Mouse (Mus musculus) lung, adult 2 months (tissue): ENCODE data around the gene Olfml3. TPM values are rescaled to one million over a fixed set of nuclear protein-coding genes. Genes with fewer than 3 reads are reported as not detected.

ENCODE experiments used
- DNase-seq: peaks from one replicate; pipeline ENCODE4 v3.0.0; 2022
- H3K4me1 ChIP-seq: fragments of 200-500 bp; 2 replicates; pipeline ENCODE4 v1.6.1; 2011; ENCODE audit warnings: low read length; ENCODE audit not compliant: control insufficient read depth, insufficient read depth
- H3K4me3 ChIP-seq: fragments of 200-500 bp; replicated peaks from 2 replicates; pipeline ENCODE3; 2011; ENCODE audit warnings: low read depth, mild to moderate bottlenecking, control low read depth, low read length; ENCODE audit errors: extremely low read depth
- CTCF ChIP-seq: fragments of 200-500 bp; IDR thresholded peaks from 2 replicates; pipeline ENCODE4 v1.5.1; 2011; ENCODE audit warnings: mild to moderate bottlenecking, low read length, control low read depth; ENCODE audit not compliant: insufficient read depth
- POLR2A ChIP-seq: fragments of 200-500 bp; IDR thresholded peaks from 2 replicates; pipeline ENCODE4 v1.6.1; 2011; ENCODE audit warnings: low read depth, mild to moderate bottlenecking, control low read depth, low read length, borderline replicate concordance; ENCODE audit errors: extremely low read depth
- WGBS: fragments of 180-500 bp; shearing (Covaris S2); methylation state at CpG from one replicate; pipeline ENCODE4 v1.1.7; 2018; 5-methylcytosine and 5-hydroxymethylcytosine counted together
- polyA plus RNA-seq: library from polyadenylated mRNA; depleted of rRNA; stranded (reverse); fragments of >200 nt; gene quantifications from 2 replicates; pipeline ENCODE4 v1.2.3, GENCODE M21; 2012

Gene Olfml3
- polyA plus RNA-seq, 1 experiment = 80.9 TPM

DNA sequence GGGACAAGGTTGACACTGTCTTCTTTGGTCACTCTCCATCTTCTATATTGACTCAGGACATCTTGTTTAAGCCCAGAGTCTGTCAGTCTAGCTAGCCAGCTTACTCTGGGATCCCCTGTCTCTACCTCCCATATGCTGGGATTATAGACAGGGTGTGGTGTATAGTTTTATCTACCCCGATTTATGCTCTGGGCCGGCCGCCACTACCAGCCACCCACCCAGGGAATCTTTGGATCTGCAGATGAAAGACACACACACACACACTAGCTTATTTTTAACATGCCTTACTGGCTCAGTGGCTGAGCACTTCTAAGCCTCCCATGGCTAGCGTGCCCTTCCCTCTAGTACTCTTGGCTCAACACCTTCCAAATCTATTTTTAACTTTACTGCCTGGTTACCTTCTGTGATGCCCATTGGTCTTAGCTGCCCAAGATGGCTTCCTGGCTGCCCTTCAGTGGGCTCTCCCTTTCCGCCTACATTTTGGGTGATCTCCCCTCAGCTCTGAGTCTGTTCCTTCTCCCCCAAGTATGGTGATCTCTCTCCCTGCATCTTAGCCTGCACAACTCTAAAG is 28.2 kb downstream of the Olfml3 start:
- Histone ChIP-seq H3K4me3 (no peak overlapping the region), H3K4me1 (no peaks in the 10 kb centered on the region)
- no peak for DNase-seq
- WGBS = 78% methylated on average over 5 of the region's 5 CpGs
- TF ChIP-seq CTCF (no peak), POLR2A (no peak)

- H3K4me3 ChIP-seq = no peak overlapping the region
- no peak for TF ChIP-seq POLR2A
- no peak for TF ChIP-seq CTCF
- 69% methylated on average over 12 of the region's 12 CpGs for WGBS
- H3K4me1 ChIP-seq = no peaks in the 10 kb centered on the region
- no peak for DNase-seq
These were observed 32.4 kb downstream of the Olfml3 start for GRCm38 (mm10) chr3:103705426-103705825.

- WGBS = 63% methylated on average over 6 of the region's 6 CpGs
- no peaks in the 10 kb centered on the region for H3K4me1 ChIP-seq
- TF ChIP-seq CTCF = no peak
- TF ChIP-seq POLR2A = no peak
- no peak overlapping the region for H3K4me3 ChIP-seq
- DNase-seq = no peak
These were observed 33.1 kb downstream of the Olfml3 start for GRCm38 (mm10) chr3:103704661-103705060.

GRCm38 (mm10) chr3:103696388-103696925 is 41.3 kb downstream of the Olfml3 start:
- DNase-seq = no peak
- Histone ChIP-seq H3K4me3 (no peak overlapping the region), H3K4me1 (no peaks in the 10 kb centered on the region)
- TF ChIP-seq CTCF (no peak), POLR2A (no peak)
- WGBS = 97% methylated on average over 1 of the region's 1 CpGs

- Histone ChIP-seq H3K4me1 (no peaks in the 10 kb centered on the region), H3K4me3 (no peak overlapping the region)
- 59% methylated on average over 3 of the region's 3 CpGs for WGBS
- no peak for DNase-seq
- TF ChIP-seq POLR2A (no peak), CTCF (no peak)
These were observed 42.2 kb downstream of the Olfml3 start for GRCm38 (mm10) chr3:103695556-103695955.

DNA sequence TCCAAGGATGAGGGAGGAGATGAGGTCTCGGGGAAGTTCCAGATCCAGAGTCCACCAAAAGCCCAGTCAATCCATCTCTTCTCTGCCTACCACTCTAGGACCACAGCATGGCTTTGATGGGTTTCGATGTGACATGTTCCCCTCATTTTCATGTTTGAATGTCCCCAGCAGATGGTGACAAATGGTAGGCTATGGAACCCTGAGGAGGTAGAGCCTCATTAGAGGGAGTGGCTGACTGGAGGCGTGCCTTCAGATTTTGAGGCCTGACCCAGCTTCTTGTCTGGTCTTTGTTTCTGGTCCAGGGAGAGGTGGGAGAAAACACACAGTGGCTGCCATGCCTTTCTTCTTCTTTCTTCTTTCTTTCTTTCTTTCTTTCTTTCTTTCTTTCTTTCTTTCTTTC is 47.3 kb downstream of the Olfml3 start:
- Histone ChIP-seq H3K4me3 (no peak overlapping the region), H3K4me1 (no peaks in the 10 kb centered on the region)
- no peak for DNase-seq
- 66% methylated on average over 3 of the region's 3 CpGs for WGBS
- TF ChIP-seq POLR2A (no peak), CTCF (peak; percentile 32; the same call in 1 of the 2 replicates)

- no peak overlapping the region for H3K4me3 ChIP-seq
- 50% methylated on average over 1 of the region's 1 CpGs for WGBS
- no peaks in the 10 kb centered on the region for H3K4me1 ChIP-seq
- TF ChIP-seq CTCF (no peak), POLR2A (no peak)
- no peak for DNase-seq
These were observed 48.8 kb downstream of the Olfml3 start for GRCm38 (mm10) chr3:103689043-103689442.

GRCm38 (mm10) chr3:103683966-103684319 is 53.9 kb downstream of the Olfml3 start:
- no peak overlapping the region for H3K4me3 ChIP-seq
- H3K4me1 ChIP-seq = no peaks in the 10 kb centered on the region
- TF ChIP-seq POLR2A = no peak
- TF ChIP-seq CTCF = no peak
- no peak for DNase-seq
- 41% methylated on average over 5 of the region's 5 CpGs for WGBS

- Histone ChIP-seq H3K4me3 (no peak overlapping the region), H3K4me1 (no peaks in the 10 kb centered on the region)
- TF ChIP-seq POLR2A = no peak
- TF ChIP-seq CTCF = no peak
- DNase-seq = no peak
- 19% methylated on average over 21 of the region's 21 CpGs for WGBS
These were observed 54.4 kb downstream of the Olfml3 start for GRCm38 (mm10) chr3:103683234-103683965.

- no peak for DNase-seq
- no peaks in the 10 kb centered on the region for H3K4me1 ChIP-seq
- TF ChIP-seq CTCF = no peak
- no peak for TF ChIP-seq POLR2A
- H3K4me3 ChIP-seq = no peak overlapping the region
- 57% methylated on average over 4 of the region's 4 CpGs for WGBS
These were observed 55.3 kb downstream of the Olfml3 start for GRCm38 (mm10) chr3:103682473-103682872.
